Mouse (Mus musculus) 3134 (cell line): ENCODE measurements at regions not wholly inside any gene's neighbourhood (a gene's known extent, or its start where the extent isn't known, plus 50 kb on each side); places are given as distances from the start of the nearest gene placed in this dataset.

Experiments
- DNase-seq: peaks from one replicate; pipeline ENCODE4 v3.0.0-alpha.2; 2011; ENCODE audit warnings: low spot score; ENCODE audit not compliant: insufficient read length; ENCODE audit errors: extremely low read depth

DNA sequence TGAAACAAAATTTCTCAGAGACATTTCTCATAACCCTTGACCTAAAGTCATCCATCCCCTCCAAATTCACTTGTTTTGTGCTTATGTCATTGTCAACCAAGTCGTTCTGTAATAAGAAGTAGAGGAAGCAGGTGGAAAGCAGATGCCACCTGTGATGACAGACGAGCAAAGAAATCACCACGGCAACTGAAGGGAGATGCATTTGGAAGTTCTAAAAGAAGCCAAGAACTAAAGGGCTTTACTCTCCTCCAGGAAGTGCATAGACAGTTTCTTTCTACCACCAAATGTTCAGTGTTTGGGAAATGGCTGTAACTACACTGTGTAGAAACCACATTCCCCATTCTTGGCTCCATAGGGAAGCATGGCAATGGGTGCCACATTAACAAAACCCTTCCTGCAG lies 317.4 kb downstream of the Gm10184 start:
- DNase-seq, result no peak

DNA sequence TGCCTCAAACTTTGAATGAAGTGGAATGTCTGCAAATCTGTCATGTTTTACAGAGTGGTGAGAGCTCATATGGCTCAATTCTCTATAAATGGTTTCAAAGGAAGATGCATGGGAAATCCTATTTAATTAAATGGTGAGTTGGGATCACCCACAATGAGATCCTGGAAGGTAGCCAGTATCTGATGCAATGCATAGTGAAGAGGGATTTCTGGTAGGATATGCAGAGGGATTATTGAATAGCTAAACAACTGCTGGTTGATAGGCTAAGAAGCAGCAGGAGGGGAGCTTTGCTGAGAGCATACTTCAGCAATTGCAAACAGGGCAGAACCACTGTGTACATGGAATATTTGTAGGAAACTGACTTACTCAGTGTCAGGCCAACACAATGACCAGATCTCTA lies 350.7 kb downstream of the Gm10184 start:
- DNase-seq, result no peak

DNA sequence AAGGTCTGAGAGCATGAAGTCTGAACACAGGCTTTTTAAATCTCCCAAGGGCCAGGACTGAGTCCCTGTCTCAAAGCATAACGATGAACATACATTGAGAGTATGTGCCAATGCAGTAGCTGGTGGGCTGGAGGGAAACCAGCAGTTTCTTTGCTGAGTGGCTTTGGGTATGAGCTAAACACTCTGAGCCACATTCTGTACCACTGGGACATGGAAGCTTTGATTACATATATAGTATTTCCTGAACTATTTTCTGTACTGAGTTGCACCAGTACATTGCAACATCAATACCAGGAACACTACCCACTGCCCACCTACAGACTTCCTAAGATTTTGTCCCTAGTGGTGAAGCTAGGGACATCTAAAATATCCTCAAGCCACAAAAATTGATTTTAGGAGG lies 354.3 kb upstream of the Fshr start:
- no peak for DNase-seq

DNA sequence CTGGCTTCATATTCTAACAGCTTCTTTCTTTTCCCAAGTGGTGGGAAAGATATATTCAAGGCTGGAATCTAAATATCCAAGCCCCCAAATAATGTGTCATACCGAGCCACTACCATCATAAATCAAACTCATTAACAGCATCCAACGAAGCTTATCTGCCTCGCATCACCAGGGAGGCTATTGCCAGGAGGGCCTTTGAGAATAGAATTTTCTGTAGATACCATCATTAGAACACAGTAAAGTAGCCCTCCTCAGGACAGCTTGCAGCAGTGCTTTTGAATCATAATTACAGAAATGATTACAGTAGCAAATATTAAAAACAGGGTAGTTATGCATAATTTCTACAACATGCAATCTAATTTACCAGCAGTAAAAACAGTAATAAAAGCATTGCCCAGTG lies 353.1 kb upstream of the Fshr start:
- no peak for DNase-seq

DNA sequence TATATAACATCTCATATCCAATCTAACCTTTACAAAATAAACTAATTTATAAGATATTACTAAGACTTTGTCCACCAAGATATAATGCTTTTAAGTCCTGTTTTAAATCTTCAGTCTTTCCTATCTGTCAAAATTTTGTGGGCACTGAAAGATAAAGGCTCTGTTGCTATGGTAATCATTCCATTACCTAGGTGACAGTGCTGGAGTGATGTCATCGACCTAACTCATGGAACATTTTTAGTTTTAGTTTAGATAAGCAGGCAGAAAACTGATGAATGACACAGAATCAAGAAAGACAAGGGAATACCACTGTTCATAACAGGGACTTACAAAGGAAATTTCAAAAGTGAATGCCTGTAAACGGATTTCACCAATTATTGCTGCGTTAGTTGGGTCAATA lies 350.3 kb upstream of the Fshr start:
- no peak for DNase-seq

DNA sequence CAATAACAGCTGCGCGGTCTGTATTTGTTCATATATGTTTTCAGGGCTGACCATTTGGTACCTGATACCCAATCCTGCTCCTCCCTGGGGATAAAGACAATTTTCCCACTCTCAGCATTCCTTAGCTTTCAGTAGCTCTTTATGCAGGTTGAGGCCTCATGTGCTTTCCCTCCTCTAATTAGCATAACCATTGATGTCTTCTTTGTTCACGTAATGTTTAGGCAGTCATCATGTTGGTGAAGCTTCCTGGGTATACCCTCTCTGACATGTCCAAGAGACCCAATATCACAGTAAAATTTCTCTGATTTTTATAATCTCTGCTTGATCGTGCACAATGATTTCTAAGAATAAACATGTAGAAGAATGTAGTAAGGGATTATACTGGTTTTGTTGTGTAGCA lies 321.4 kb upstream of the Fshr start:
- no peak for DNase-seq

DNA sequence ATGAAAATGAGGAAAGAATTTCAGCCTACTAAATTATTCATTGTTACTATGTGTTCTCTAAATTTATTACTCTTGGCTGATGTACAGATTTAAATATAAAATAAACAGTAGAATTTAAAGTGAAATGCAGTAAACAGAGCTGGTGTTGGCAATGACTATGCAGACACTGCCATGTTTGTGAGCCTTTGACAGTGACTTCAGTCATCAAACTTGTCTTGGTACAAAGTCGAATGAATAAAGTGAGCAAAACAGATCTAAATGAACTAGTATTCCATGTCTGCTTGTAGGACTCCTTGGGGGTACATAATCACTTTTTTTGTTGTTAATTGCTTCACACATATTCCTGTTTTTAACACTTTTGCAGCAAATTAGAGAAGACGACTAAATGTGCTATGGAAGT lies 318.9 kb upstream of the Fshr start:
- no peak for DNase-seq

DNA sequence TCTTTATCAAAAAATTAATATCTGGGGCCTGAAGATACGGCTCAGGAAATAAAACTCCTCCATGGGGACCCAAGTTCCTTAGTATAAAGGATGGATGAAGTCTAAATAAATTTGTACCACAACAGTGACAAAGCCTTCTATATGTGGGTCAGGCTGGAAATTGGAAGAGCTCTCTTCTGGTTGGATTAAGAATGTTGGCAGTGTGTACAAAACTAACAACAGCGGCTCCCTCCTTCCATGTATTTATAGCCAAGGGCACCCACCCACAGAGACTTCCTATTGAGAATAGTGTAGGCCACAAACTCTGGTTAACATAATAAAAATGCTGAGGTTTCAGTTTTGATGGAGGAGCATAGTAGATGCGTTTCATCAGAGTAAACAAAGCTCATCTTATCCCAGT lies 304.8 kb upstream of the Fshr start:
- DNase-seq, result no peak

DNA sequence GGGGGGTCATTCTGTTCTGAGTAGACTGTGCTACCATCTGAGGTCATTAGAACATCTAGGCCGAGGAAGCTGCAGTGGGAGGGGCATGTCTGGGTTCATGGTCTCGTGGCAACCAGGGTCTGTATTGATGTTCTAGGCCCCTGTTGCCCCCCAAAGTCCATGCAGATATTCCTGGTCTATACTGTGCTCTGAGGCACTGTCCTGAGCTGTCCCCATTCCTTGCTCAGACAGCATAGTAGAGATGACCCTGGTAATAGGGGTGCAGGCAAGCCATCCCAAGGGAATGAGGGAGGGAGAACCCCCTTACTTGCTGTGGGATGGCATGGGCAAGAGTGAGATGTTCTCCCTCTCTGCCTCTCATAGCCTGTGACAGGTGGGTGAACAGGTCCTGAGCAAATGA lies 293.1 kb upstream of the Fshr start:
- DNase-seq, result no peak

DNA sequence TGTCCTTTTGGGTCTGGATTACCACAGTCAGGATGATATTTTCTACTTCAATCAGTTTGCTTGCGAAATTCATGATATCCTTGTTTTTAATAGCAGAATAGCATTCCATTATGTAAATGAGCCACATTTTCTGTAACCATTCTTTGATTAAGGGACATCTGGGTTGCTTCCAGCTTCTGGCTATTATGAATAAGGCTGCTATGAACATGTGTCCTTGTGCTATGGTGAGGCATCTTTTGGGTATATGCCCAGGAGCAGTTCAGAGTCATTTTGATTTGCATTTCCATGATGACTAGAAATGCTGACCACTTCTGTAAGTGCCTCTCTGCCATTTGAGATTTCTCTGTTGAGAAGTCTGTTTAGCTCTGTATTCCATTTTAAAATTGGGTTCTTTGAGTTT lies 266.0 kb upstream of the Fshr start:
- DNase-seq, result no peak

DNA sequence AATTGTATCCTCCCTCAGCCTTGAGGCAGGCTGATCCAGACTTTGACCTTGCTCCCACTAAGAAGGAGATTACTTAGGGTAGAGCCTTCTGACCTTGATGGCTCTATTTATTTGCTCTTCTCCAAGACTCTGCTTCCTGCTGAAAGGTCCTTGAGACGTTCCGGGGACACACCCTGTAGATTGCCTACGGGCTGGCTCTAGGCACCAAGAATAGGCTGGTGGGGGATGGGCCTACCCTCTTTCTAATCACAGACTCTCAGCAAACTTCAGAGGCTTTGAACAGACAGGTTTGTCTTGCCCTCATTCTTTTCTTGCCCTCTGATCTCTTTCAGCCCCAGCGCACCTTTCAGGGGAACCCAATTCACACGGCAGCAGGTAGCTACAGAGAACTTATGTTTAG lies 265.4 kb upstream of the Fshr start:
- DNase-seq, result no peak

DNA sequence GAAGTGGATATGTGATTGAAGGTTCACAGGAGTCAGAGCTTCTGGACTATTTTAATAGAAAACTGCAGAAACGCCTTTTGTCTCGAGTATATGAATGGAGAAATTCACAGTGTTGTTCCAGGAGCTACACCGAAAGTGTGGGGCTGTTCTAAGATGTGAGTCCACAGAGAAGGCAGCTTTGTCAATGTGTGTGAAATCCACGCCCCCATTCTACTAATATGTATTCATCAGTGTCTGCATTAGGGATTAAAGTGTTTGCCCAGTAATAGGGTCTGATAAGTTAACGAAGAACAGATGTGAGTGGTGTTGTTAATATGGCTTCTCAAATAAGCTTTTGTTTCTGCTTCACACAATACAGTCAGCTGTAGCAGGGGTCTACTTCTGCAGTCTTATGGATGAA lies 260.0 kb upstream of the Fshr start:
- DNase-seq, result no peak

DNA sequence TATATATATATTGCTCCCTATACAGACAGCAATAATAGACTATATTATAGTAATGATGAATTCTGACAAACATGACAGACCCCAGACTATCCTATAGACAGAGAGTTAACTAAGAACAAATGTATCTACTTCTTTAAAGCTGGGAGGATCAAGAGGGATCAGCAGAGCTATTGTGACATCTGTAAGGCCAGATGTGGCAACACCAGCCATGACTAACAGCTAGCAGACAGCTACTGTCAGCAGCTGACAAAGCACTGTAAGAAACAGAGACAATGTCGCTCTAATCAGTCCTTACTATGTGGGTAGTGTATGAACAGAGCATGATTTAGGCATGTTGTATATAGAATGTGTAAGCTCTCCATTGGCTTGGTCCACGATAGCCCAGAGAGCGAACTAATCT lies 253.8 kb upstream of the Fshr start:
- peak; percentile 7 for DNase-seq

DNA sequence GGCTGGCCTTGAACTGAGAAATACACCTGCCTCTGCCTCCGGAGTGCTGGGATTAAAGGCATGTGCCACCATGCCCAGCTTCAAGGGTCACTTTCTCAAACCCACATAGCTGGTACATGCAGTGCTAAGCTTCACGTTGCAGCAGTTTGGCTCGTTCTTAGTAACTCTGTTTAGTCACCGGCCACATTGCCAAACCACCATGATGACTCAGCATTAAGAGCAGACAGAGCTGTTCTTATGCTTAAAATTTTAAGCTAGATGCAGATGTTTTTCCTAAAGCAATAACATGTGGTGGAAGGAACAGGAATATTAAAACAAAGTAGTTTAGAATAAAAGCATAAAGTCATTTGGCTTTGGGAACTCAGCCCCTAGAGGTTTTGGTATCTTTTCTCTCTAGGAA lies 250.2 kb upstream of the Fshr start:
- DNase-seq, result peak; percentile 83

DNA sequence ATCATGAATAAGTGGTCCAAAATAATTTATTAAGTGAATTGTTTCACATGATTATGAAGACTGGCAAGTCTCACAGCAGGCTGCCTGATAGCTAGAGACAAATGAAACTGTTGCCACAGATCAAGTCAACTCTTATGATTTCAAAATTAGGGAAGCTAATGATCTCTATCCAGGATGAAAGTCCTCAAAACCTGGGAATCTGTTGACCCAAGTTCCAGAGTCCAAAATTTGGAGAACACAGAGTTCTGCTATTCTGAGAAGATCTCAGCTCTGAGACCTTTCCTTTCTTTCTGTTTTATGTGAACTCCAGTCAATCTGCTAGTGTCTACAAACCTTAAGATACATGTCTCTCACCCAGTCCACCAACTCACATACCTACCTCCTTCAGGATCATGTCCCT lies 248.9 kb upstream of the Fshr start:
- DNase-seq, result no peak

DNA sequence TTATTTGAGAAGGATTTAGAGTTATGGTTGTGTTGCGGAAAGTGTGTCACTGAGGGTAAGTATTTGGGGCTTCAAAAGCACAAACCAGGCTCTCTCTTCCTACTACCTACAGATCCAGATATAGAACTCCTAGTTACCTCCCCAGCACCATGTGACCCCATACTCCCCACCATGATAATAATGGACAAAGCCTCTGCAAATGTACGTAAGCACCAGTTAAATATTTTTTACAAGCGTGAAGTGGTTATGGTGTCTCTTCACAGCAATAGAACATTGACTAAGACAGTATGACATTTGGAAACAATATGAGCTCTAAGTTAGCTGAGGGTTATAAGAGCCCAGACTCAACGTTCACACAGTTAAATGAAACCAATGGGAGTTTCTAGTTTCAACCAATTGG lies 233.8 kb upstream of the Fshr start:
- DNase-seq, result no peak

DNA sequence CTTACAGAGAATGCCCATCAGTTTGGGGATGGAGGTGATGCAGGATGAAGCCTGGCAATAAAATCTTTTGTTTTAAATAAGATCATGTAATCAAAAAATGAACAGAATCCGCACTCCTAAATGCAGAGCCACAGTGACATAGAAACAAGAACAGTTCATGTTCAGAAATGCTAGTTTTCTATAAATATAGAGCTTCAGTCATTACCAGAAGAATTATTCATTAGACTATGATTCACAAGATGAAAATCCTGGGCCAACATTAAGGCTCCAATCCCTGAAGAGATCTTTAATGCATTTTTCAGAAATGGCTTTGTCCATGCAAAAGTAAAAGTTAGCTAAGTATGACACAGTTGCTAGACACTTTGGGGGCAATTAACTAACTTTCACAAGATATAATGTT lies 209.6 kb upstream of the Fshr start:
- no peak for DNase-seq

DNA sequence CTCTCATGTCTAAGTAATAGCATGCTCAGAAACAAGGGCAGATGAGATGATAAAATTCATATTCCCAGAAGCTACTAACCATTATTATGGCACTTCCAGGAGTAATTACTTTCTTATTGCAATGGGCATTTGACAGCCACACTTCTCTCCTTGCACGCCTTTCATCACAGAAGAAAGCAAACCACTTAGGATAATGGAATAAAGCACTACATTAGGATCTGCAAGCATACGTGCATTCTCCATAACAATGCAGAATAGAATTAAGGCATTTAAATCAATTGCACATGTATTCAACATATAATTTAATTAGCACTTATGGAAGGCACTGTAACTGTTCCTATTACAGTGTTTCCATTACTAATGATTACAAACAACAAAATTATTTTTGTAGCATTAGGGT lies 205.1 kb upstream of the Fshr start:
- DNase-seq, result no peak

DNA sequence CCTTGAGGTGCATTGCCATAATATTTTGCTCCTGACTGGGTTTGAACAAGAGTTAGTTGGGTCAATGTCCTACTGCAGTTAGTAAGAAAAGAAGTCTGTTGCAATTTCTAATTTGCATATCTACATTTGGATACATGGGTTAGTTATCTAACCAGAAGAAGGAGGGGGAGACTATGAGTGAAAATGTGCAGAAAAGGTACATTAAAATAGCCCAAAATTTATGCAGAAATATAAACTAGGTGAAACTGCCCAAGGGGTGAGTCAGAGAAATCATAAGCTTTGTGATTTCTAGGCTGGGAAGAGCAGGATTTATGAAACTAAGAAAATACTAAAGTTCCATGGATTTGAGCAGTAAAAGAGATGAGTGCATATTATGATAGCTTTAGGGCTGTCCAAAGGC lies 156.8 kb upstream of the Fshr start:
- no peak for DNase-seq

DNA sequence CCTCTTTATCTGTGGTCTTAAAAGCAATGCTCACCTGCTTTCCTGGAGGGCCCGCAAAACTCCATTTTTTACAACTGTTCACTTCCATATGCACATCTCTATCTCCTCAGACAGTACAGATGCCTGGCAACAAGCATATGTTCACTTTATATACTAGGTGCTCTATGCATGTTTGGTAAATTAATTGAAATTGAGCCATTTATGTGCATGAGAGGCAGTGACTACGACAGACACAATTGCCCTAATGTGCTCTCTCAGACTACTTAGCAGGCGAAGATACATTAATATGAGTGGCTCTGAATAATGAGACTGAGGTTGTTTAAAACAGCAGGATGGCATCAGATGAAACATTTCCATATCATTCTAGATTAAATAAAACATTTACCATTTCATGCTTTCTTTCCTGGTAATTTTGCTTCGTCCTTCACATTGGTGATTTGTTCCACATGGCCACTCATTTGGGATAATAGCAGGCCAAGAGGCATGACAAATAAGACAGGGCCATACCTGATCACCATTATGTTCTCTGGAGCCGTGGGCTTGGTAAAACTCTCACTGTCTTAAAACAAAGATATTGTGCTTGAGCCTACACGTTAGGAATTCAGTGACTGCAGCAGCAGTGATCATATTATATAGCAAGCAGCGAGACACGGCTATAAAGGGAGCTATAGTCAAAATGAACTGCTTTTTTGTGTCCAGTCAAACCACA lies 140.2 kb upstream of the Fshr start:
- no peak for DNase-seq

DNA sequence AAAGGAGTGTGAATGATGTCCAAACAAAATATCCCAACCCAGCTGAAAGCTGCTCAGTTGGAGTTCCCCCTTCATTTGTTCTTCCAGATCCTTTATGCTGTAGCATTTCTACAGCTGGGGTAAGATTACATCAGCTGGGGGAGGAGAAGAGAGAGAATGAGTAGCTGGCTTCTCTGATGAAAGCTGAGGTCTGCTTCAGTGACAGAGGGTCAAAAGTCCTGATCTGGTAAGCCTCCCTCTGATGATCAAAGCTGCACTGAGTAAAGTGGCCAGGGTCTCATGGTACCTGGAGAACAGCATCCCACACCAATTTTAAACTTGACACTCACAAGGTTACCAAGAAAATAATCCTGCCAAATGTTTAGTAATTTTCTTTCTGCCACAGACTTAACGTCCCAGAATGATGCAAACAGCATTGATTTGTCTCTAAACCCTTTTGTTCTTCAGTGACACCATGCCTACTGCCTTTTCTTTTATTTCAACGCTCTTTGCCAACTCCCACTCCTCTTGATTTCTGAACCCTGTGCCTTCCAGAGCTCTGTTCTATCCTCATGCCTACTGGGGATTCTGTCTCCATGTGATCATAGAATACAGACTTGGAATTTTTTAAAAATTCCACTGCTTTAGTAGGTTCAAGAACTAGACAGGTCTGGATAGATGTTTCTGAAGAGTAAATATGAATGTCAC lies 119.3 kb upstream of the Fshr start:
- no peak for DNase-seq

DNA sequence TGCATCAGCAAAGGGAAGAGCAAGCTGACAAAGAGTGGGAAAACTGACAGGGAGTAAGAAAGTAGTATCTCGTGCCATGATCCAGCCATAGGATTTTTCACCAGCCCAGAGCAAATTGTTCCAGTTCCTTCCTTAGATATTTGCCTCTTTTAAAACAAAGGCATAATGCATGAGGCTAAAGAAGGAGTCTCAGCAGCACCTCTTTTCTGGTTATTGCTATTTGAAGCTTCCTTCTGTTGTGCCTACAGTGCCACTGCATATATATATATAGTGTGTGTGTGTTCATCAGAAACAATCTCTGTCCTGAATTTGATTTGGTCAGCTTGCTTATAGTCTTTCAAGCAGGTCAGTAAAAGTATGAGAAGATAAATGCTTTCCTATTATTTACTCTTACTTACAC lies 117.9 kb upstream of the Fshr start:
- DNase-seq, result no peak

DNA sequence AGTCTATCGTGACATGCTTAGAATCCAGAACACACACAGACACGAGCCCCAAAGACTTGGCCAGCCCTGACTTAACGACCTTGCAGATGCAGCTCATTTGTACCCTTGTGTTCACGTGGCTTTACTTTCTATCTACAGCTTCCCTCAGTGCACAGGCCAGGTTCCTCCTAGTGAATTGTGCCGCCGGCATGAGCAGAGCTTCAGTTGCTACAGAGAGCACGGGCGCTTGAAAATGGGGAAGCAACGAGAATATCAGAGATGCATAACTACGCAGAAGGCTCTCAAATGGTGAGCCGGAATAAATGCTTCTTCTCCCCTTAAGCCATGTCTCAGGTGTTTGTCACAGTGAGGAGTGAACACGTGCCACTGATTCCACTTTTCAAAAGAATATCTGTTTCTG lies 110.7 kb upstream of the Fshr start:
- no peak for DNase-seq
